Mouse (Mus musculus): Measurements from ENCODE around the gene Slc13a5. TPM values are rescaled to one million over a fixed set of nuclear protein-coding genes. Genes with fewer than 3 reads are reported as not detected.

Gene Slc13a5
- polyA plus RNA-seq, 1 experiment from 2014 or later: 0.26 TPM

GRCm38 (mm10) chr11:72214591-72215409, 52.2 kb downstream of the Slc13a5 start:
- Histone ChIP-seq H3K4me1 (peaks cover 29% of the 10 kb centered on the region), H3K9me3 (replicated peaks) (no peaks in the 10 kb centered on the region), H3K27me3 (ENCODE audit: low read depth, poor library complexity, severe bottlenecking) (no peaks in the 10 kb centered on the region), H3K4me3 (peak overlapping the region; percentile 90), H3K36me3 (peaks cover 36% of the 10 kb centered on the region), H3K27ac (replicated peaks) (peak overlapping the region; percentile 90)
- peak; percentile 99 for DNase-seq (ENCODE audit: low spot score)
- under 1% methylated on average over 51 of the region's 51 CpGs for WGBS

- Histone ChIP-seq H3K9me3 (replicated peaks) (no peaks in the 10 kb centered on the region), H3K4me1 (peaks cover 51% of the 10 kb centered on the region), H3K27me3 (ENCODE audit: low read depth, poor library complexity, severe bottlenecking) (no peaks in the 10 kb centered on the region), H3K27ac (replicated peaks) (peak overlapping the region; percentile 90), H3K4me3 (peak overlapping the region; percentile 95), H3K36me3 (peaks cover 50% of the 10 kb centered on the region)
- WGBS: 24% methylated on average over 17 of the region's 17 CpGs
- no peak for DNase-seq (ENCODE audit: low spot score)
Observed at GRCm38 (mm10) chr11:72207834-72208377, 59.1 kb downstream of the Slc13a5 start.

GRCm38 (mm10) chr11:72207204-72207833, 59.7 kb downstream of the Slc13a5 start, which contains the start of the genes 4933427D14Rik and Txndc17:
Gene 4933427D14Rik, minus strand, starts transcription at chr11:72207459.
Gene Txndc17, plus strand, starts transcription at chr11:72207547.
- Histone ChIP-seq H3K9me3 (replicated peaks) (no peaks in the 10 kb centered on the region), H3K4me3 (peak within 1 kb of the TSS; percentile 95), H3K27ac (replicated peaks) (peak within 1 kb of the TSS; percentile 90), H3K4me1 (peaks cover 55% of the 10 kb centered on the region), H3K36me3 (peaks cover 44% of the 10 kb centered on the region), H3K27me3 (ENCODE audit: low read depth, poor library complexity, severe bottlenecking) (no peaks in the 10 kb centered on the region)
- DNase-seq (ENCODE audit: low spot score): peak; percentile 88
- under 1% methylated on average over 42 of the region's 42 CpGs for WGBS

GRCm38 (mm10) chr11:72206341-72207203, 60.5 kb downstream of the Slc13a5 start, which contains the start of gene Gm43951:
Gene Gm43951, minus strand, starts transcription at chr11:72206840.
- DNase-seq (ENCODE audit: low spot score): peak; percentile 42
- Histone ChIP-seq H3K4me3 (peak within 1 kb of the TSS; percentile 95), H3K27ac (replicated peaks) (peak within 1 kb of the TSS; percentile 90), H3K36me3 (peaks cover 44% of the 10 kb centered on the region), H3K9me3 (replicated peaks) (no peaks in the 10 kb centered on the region), H3K27me3 (ENCODE audit: low read depth, poor library complexity, severe bottlenecking) (no peaks in the 10 kb centered on the region), H3K4me1 (peaks cover 55% of the 10 kb centered on the region)
- 1% methylated on average over 43 of the region's 43 CpGs for WGBS

- Histone ChIP-seq H3K4me3 (peak overlapping the region; percentile 95), H3K27ac (replicated peaks) (peak overlapping the region; percentile 90), H3K36me3 (peaks cover 42% of the 10 kb centered on the region), H3K27me3 (ENCODE audit: low read depth, poor library complexity, severe bottlenecking) (no peaks in the 10 kb centered on the region), H3K9me3 (replicated peaks) (no peaks in the 10 kb centered on the region), H3K4me1 (peaks cover 55% of the 10 kb centered on the region)
- 87% methylated on average over 6 of the region's 6 CpGs for WGBS
- DNase-seq (ENCODE audit: low spot score): no peak
Observed at GRCm38 (mm10) chr11:72205256-72205655, 61.8 kb downstream of the Slc13a5 start.

- H3K36me3 ChIP-seq: peaks cover 40% of the 10 kb centered on the region
- no peaks in the 10 kb centered on the region for H3K27me3 ChIP-seq (ENCODE audit: low read depth, poor library complexity, severe bottlenecking)
- H3K27ac ChIP-seq (replicated peaks): 0 out of 2 replicates have a peak overlapping the region, but pooled peaks have one; percentile 17
- no peak overlapping the region for H3K4me3 ChIP-seq
- DNase-seq (ENCODE audit: low spot score): no peak
- H3K4me1 ChIP-seq: peaks cover 54% of the 10 kb centered on the region
- H3K9me3 ChIP-seq (replicated peaks): no peaks in the 10 kb centered on the region
- 81% methylated on average over 1 of the region's 1 CpGs for WGBS
Observed at GRCm38 (mm10) chr11:72203440-72203839, 63.6 kb downstream of the Slc13a5 start.

GRCm38 (mm10) chr11:72196506-72196905, 70.5 kb downstream of the Slc13a5 start:
- H3K36me3 ChIP-seq: peaks cover 86% of the 10 kb centered on the region
- no peaks in the 10 kb centered on the region for H3K9me3 ChIP-seq (replicated peaks)
- no peak overlapping the region for H3K4me3 ChIP-seq
- H3K4me1 ChIP-seq: no peaks in the 10 kb centered on the region
- DNase-seq (ENCODE audit: low spot score): no peak
- 94% methylated on average over 8 of the region's 8 CpGs for WGBS
- H3K27ac ChIP-seq (replicated peaks): no peak overlapping the region
- no peaks in the 10 kb centered on the region for H3K27me3 ChIP-seq (ENCODE audit: low read depth, poor library complexity, severe bottlenecking)

- H3K36me3 ChIP-seq: peaks cover 92% of the 10 kb centered on the region
Observed at GRCm38 (mm10) chr11:72194259-72194658, 72.8 kb downstream of the Slc13a5 start.

More at GRCm38 (mm10) chr11:72194259-72194658, 72.8 kb downstream of the Slc13a5 start:
- Histone ChIP-seq H3K27ac (replicated peaks) (no peak overlapping the region), H3K4me3 (no peak overlapping the region), H3K9me3 (replicated peaks) (no peaks in the 10 kb centered on the region), H3K27me3 (ENCODE audit: low read depth, poor library complexity, severe bottlenecking) (no peaks in the 10 kb centered on the region), H3K4me1 (no peaks in the 10 kb centered on the region)
- 97% methylated on average over 2 of the region's 2 CpGs for WGBS
- no peak for DNase-seq (ENCODE audit: low spot score)

Other genes starting within 250 kb of the Slc13a5 start
- 0.67 and 0.97 TPM in 2 replicates for gene Aipl1, start 229.7 kb downstream of the Slc13a5 start, polyA plus RNA-seq (2016; fragmentation: Nextera tagmentation; extraction: Ambion mirVana)
- 251 and 280 TPM in 2 replicates for gene Pimreg, start 225.2 kb downstream of the Slc13a5 start, polyA plus RNA-seq (2016; fragmentation: Nextera tagmentation; extraction: Ambion mirVana)
- gene Pitpnm3, start 131.4 kb downstream of the Slc13a5 start, polyA plus RNA-seq (2016; fragmentation: Nextera tagmentation; extraction: Ambion mirVana): 0.10 and 0.25 TPM in 2 replicates
- 0.28 and 0.61 TPM in 2 replicates for gene Gm43951, start 60.4 kb downstream of the Slc13a5 start, polyA plus RNA-seq (2016; fragmentation: Nextera tagmentation; extraction: Ambion mirVana)
- gene 4933427D14Rik, start 59.8 kb downstream of the Slc13a5 start, polyA plus RNA-seq (2016; fragmentation: Nextera tagmentation; extraction: Ambion mirVana): 19.0 and 20.2 TPM in 2 replicates
- 166 and 185 TPM in 2 replicates for gene Txndc17, start 59.7 kb downstream of the Slc13a5 start, polyA plus RNA-seq (2016; fragmentation: Nextera tagmentation; extraction: Ambion mirVana)
- gene Med31, start 51.6 kb downstream of the Slc13a5 start, polyA plus RNA-seq (2016; fragmentation: Nextera tagmentation; extraction: Ambion mirVana): 52.4 and 52.7 TPM in 2 replicates
- 1.5 and 2.5 TPM in 2 replicates for gene Xaf1, start 34.4 kb upstream of the Slc13a5 start, polyA plus RNA-seq (2016; fragmentation: Nextera tagmentation; extraction: Ambion mirVana)
- gene Fbxo39, start 47.2 kb upstream of the Slc13a5 start, polyA plus RNA-seq (2016; fragmentation: Nextera tagmentation; extraction: Ambion mirVana): not detected in 2 replicates
- gene Tekt1, start 95.2 kb upstream of the Slc13a5 start, polyA plus RNA-seq (2016; fragmentation: Nextera tagmentation; extraction: Ambion mirVana): 6.1 and 6.8 TPM in 2 replicates
- gene Smtnl2, start 144.5 kb upstream of the Slc13a5 start, polyA plus RNA-seq (2016; fragmentation: Nextera tagmentation; extraction: Ambion mirVana): 10.1 and 13.1 TPM in 2 replicates
- not detected in 2 replicates for gene Ggt6, start 168.3 kb upstream of the Slc13a5 start, polyA plus RNA-seq (2016; fragmentation: Nextera tagmentation; extraction: Ambion mirVana)
- 192 and 236 TPM in 2 replicates for gene Mybbp1a, start 174.1 kb upstream of the Slc13a5 start, polyA plus RNA-seq (2016; fragmentation: Nextera tagmentation; extraction: Ambion mirVana)
- gene Spns2, start 222.7 kb upstream of the Slc13a5 start, polyA plus RNA-seq (2016; fragmentation: Nextera tagmentation; extraction: Ambion mirVana): 2.1 and 2.9 TPM in 2 replicates

All from midbrain, embryonic 10.5 days (tissue).